In the genomic region with DNA sequence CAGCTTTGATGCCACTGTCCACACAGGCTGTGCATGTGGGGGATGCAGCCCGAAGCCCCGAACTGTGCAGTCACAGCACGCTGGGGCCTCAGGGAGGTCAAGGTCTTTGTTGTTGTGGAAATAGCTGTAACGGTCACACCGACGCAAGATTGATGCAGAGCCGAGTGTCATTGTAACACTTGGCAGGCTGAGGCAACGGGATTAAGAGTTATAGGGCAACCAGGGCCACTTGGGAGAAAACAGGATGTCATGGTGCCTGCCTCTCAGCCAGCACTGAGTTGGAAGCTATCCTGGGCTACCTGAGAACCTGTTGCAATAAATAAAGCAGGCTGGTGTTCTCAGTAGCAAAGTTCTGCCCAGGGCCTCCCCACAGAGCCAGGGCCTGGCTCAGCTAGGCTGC, we compare ENCODE assay signal across 21 mouse cellular contexts.
"Had no signal": no experiment of that assay in that cellular context is flagged by ENCODE, and none has a peak within 500 bp of the region (broad histone marks: within the 10 kb centered on the region; RNA-seq: fewer than 3 reads in every experiment).

No protein-coding gene starts in this region.

- DNase-seq: kidney, adult 8-10 months; kidney, postnatal 10 days; kidney, postnatal 36 days; liver; liver, embryonic 13.5 days; lung, embryonic 14.5 days; right cerebral cortex, adult 18-20 months; right cerebral cortex, postnatal 14 days; right cerebral cortex, postnatal 4 days; spleen, adult 18-20 months; thymus, postnatal 25 days had no signal

- H3K4me3 ChIP-seq: kidney, embryonic 15.5 days; limb, embryonic 10.5 days; limb, embryonic 13.5 days; liver, embryonic 13.5 days; midbrain, embryonic 12.5 days; midbrain, embryonic 15.5 days; neural tube, embryonic 12.5 days; neural tube, embryonic 15.5 days; stomach, embryonic 15.5 days had no signal

- H3K27ac ChIP-seq: kidney, embryonic 15.5 days; limb, embryonic 10.5 days; limb, embryonic 13.5 days; liver, embryonic 13.5 days; macrophage; midbrain, embryonic 12.5 days; midbrain, embryonic 15.5 days; neural tube, embryonic 12.5 days; neural tube, embryonic 15.5 days; stomach, embryonic 15.5 days had no signal

- H3K27me3 ChIP-seq: kidney, embryonic 15.5 days; limb, embryonic 13.5 days; liver, embryonic 13.5 days; midbrain, embryonic 12.5 days; midbrain, embryonic 15.5 days; neural tube, embryonic 12.5 days; neural tube, embryonic 15.5 days; stomach, embryonic 15.5 days had no signal

- H3K9me3 ChIP-seq: kidney, embryonic 15.5 days; limb, embryonic 10.5 days; limb, embryonic 13.5 days; liver, embryonic 13.5 days; midbrain, embryonic 12.5 days; midbrain, embryonic 15.5 days; neural tube, embryonic 12.5 days; neural tube, embryonic 15.5 days; stomach, embryonic 15.5 days had no signal

- ATAC-seq: lung, postnatal 0 days; midbrain, embryonic 15.5 days had no signal
